Mouse (Mus musculus): ENCODE results near the gene Fhl3. TPM values are rescaled to one million over a fixed set of nuclear protein-coding genes. Genes with fewer than 3 reads are reported as not detected.

Gene Fhl3
- polyA plus RNA-seq (2012; rRNA removed) = 12.4 and 13.7 TPM in 2 replicates

DNA sequence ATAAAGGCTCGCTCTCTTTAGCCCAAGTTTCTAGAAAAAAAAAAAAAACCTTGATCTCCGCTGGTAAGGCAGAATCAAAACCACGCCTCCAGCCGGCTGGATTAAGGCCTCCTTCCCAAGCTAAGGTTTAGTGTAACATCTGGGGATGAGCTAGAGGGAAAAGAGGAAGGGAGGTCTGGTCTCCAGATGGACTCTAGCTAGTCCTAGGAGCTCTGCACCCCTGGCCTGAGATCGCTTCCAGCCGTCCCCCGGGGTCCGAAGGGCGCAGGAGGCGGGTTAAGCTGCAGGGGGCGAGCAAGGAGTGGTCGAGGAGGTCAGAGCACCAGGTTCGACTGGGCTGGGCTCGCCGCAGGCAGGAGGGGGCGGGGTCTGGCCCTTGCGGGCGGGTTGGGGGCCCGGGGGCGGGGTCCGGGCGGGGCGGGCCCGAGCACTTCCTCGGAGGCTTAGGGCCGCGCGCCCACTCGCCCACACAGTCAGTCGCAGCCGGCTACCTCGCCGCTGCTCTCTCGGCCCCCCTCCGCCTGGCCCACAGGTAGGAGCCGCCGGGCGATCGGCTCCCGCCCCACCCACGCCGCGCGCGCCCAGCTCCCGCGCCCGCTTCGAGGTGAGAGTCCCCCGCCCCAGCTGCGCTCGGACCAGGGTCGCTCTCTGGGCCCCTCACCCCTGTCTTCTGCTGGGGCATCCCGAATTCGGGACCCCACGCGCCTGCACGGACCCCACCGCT, at the start of gene Fhl3:
Fhl3 (plus strand) TSS at position 454 of the 724 bp plus-strand sequence.

DNA sequence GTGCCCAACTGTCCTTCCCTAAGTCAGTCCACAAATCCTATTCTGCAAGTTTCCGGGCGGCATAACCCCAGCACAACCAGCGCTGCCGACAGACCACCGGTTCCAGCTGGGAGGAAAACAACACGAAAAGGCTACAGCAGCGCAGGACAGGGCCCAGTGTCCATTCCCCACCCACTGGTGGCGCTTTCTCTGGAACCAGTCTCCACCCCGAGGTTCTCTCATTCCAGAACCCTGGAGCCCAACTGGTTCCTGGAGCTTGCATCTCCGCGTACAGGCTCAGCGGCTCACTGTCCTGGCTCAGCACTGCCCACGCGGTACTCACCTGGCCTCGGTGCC, 44.0 kb upstream of the Fhl3 start, which contains the start of gene Pou3f1:
Pou3f1 (plus strand) TSS at position 290 of the 336 bp plus-strand sequence.

DNA sequence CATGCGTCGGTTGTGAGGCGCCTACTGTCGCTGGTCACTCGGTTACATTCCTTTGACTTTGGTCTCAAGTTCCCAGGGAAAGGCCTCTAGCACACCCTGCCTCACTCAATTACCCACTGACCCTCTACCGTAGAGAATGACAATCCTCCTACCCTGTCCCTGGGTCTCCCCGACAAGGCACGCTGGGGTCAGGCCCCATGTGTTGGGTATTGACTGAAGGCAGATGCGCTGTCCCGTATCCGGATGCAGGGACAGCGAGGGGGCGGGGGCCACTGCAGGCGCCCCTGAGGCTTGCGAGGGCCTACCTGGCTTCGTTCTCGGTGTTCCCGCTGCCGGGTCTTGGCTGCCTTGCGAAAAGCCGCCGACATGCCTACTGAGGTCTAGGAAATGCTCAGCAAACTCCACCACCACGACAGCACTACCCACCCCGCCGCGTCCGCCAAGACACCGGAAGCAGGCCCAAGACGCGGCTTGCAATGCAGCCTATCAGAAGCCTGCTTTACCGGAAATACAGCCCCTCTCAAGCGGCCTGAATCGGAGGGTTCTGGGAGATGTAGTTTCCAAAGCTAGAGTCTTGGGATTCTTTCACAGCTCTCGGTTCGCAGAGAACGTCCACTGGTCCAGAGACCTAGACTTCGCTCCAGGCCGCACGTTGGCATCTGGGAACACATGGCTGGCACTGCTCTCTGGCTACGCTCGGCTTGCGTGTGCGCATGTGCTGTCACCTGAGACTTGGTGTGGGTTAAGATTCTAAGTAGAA, 7.2 kb upstream of the Fhl3 start, which contains the start of gene Utp11:
Utp11 (minus strand) TSS at position 466 of the 760 bp plus-strand sequence.

DNA sequence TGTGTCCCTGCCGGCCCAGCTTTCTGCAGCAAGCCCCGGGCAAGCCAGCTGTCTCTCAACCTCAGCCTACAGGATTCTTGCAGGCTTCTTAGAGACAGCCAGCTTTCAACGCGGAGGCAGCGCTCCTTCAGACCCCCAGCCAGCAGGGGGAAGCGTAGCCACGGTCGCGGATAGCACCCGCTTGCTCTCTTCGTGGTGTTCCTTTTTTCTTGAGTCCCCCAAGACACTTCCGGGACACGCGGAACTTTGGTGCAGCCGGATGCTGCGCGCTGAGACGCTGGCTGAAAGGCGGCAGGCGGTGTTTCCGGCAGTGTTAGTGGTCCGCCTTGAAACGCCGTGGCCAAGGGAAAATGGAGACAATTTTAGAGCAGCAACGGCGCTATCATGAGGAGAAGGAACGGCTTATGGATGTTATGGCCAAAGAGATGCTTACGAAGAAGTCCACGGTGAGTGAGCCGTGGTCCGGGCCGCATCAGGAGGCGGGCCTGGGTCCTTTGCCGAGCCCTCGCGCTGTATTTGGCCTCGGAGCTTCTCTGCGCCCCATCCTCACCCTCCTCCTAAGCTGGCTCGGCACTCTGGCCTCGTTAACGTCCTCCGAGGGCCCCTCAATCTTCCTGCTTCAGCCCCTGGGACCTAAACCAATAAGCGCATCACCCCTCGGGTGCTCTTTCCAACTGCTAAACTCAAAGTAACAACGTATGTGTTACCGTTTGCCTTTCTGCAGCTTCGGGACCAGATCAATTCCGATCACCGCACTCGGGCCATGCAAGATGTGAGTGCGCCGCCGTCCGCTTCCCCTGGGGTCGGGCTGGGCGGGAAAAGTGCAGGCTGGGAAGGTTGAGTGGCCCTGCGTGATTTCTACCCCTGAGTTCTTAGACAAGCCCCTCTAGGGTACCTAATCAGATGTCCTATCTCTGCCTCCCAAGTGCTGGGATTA, 14.3 kb downstream of the Fhl3 start, which contains the start of gene Sf3a3:
Sf3a3 (plus strand) TSS at position 232 of the 937 bp plus-strand sequence.

DNA sequence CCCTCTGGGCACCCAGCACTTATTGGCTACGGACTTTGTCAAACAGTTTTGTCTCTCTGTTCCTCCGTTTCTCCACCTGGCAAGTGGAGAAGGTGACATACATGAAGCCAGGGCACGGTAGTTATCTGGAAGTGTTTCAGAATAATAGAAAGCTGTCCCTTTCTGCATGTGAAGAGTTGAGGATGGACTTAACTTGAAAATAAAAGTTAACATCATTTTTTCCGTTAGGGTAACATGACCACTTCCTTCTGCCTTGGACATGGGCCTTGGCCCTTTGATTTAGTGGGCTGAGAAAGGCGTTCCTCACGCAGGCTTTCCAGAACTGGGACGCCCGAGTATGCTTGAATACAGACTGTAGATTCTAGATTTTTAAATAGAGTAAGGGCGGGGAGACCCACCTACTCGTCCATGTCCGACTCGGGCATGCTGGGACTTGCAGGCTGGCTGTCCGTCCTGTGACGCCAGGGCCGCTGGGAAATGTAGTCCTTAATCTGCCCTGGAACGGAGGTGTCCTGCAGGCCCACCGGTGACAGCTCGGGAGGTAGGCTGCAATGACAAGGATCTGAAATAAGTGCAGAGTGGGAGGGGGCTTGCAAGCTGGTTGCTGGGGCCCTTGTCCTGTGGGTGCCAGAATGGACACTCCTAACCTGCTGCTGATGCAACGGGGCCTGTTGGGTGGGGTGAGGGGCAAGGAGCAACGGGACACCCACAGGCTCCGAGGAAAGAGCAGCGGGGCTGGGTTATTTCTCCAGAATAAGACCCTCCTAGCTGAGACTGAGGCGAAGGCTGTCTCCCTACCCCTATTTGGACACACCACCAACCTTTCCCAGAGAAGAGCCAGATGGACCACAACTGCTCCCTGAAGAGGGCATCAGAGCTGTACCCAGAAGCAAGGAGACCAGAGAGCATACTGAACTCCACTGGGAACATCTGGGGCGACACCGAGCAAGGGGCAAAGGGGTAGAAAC, 41.2 kb downstream of the Fhl3 start, which contains the start of gene Inpp5b:
Inpp5b (plus strand) TSS at position 475 of the 968 bp plus-strand sequence.

Other genes with a start within 250 kb of the Fhl3 start
- gene 3100002H09Rik, start 89.9 kb upstream of the Fhl3 start, polyA plus RNA-seq (2012; rRNA removed) = not detected in 2 replicates
- 0.17 and 0.45 TPM in 2 replicates for gene Pou3f1, start 43.9 kb upstream of the Fhl3 start, polyA plus RNA-seq (2012; rRNA removed)
- 4.1 and 5.3 TPM in 2 replicates for gene Utp11, start 7.1 kb upstream of the Fhl3 start, polyA plus RNA-seq (2012; rRNA removed)
- gene Sf3a3, start 14.1 kb downstream of the Fhl3 start, polyA plus RNA-seq (2012; rRNA removed) = 7.4 and 8.9 TPM in 2 replicates
- gene Inpp5b, start 41.1 kb downstream of the Fhl3 start, polyA plus RNA-seq (2012; rRNA removed) = 15.3 and 17.7 TPM in 2 replicates
- 7.2 and 8.0 TPM in 2 replicates for gene Mtf1, start 101.4 kb downstream of the Fhl3 start, polyA plus RNA-seq (2012; rRNA removed)
- 35.8 and 36.2 TPM in 2 replicates for gene Yrdc, start 150.0 kb downstream of the Fhl3 start, polyA plus RNA-seq (2012; rRNA removed)
- gene 1110065P20Rik, start 150.5 kb downstream of the Fhl3 start, polyA plus RNA-seq (2012; rRNA removed) = 51.9 and 63.5 TPM in 2 replicates
- gene Maneal, start 161.5 kb downstream of the Fhl3 start, polyA plus RNA-seq (2012; rRNA removed) = 0.57 and 0.60 TPM in 2 replicates
- 0.06 TPM in 1 of 2 replicates, not detected in the other for gene Epha10, start 180.2 kb downstream of the Fhl3 start, polyA plus RNA-seq (2012; rRNA removed)
- gene 9930104L06Rik, start 236.3 kb downstream of the Fhl3 start, polyA plus RNA-seq (2012; rRNA removed) = 9.9 and 11.3 TPM in 2 replicates
- 16.3 and 16.6 TPM in 2 replicates for gene Cdca8, start 238.6 kb downstream of the Fhl3 start, polyA plus RNA-seq (2012; rRNA removed)